12 mouse cellular contexts compared by ENCODE assay signal in genomic region chr12:79049807-79050206, GRCm38 (mm10). TPM values are rescaled to one million over a fixed set of nuclear protein-coding genes. Genes with fewer than 3 reads are reported as not detected.
"Had no signal": no experiment of that assay in that cellular context is flagged by ENCODE, and none has a peak within 500 bp of the region (broad histone marks: within the 10 kb centered on the region; RNA-seq: fewer than 3 reads in every experiment).

No protein-coding gene starts in this region.

- ATAC-seq: midbrain, embryonic 13.5 days; midbrain, embryonic 16.5 days had no signal

- H3K9ac ChIP-seq: kidney, embryonic 15.5 days; liver, embryonic 13.5 days; midbrain, embryonic 13.5 days had no signal

- H3K27me3 ChIP-seq: kidney, embryonic 15.5 days; liver, embryonic 13.5 days; midbrain, embryonic 13.5 days had no signal

- H3K4me1 ChIP-seq: kidney, embryonic 15.5 days; midbrain, embryonic 10.5 days; midbrain, embryonic 13.5 days had no signal

- H3K4me3 ChIP-seq: kidney, embryonic 15.5 days; left cerebral cortex, adult 2 months; liver, embryonic 13.5 days; megakaryocyte, embryonic 14.5 days; midbrain, embryonic 10.5 days; midbrain, embryonic 13.5 days had no signal

- H3K36me3 ChIP-seq: liver, embryonic 13.5 days had no signal

- DNase-seq: kidney, adult 8-10 months; kidney, postnatal 10 days; layer of hippocampus, postnatal 36 days; liver, embryonic 13.5 days; thymus, postnatal 25 days had no signal

- H3K9me3 ChIP-seq: kidney, embryonic 15.5 days; liver, embryonic 13.5 days; midbrain, embryonic 10.5 days; midbrain, embryonic 13.5 days had no signal

- H3K4me2 ChIP-seq: kidney, embryonic 15.5 days; liver, embryonic 13.5 days; midbrain, embryonic 13.5 days had no signal

- H3K27ac ChIP-seq: kidney, embryonic 15.5 days; left cerebral cortex, adult 2 months; liver, embryonic 13.5 days; midbrain, embryonic 10.5 days; midbrain, embryonic 13.5 days had no signal

RNA-seq across cellular contexts. Expression of gene Plekhh1, which starts 20.8 kb away (rescaled TPM):
- total RNA-seq: monocyte, adult 5-6 weeks had no signal
